16 mouse cellular contexts compared by ENCODE assay signal in the genomic region with DNA sequence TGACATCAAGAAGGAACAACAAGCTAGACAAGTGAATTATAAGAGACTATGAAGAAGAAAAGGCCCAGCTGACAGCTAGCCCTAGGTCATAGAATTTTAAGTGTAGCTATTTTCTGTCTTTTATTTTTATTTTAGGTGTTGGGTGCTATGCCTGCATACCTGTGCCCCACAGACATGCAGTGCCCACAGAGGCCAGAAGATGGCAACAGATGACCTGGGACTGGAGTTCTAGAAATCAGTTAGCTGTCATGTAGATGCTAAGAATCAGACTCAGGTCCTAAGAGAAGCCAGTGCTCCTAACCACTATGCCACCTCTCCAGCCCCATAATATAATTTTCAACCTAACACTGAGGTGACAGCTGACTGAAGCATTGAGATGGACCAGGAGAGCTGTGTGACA.
DNase-seq lines count a peak whose midpoint lies in the region; ATAC-seq and TF ChIP-seq lines count a peak whose summit lies in the region.
"Had no signal": no experiment of that assay in that cellular context is flagged by ENCODE, and none has a peak within 500 bp of the region (broad histone marks: within the 10 kb centered on the region; RNA-seq: fewer than 3 reads in every experiment).

No protein-coding gene starts in this region.

- H3K36me3 ChIP-seq in forebrain, postnatal 0 days (ENCODE audit: insufficient read depth): no peaks in the 10 kb centered on the region
- no peaks in the 10 kb centered on the region for H3K36me3 ChIP-seq in forebrain, embryonic 15.5 days
- no peaks in the 10 kb centered on the region for H3K36me3 ChIP-seq in liver, adult 2 months (ENCODE audit: control insufficient read depth, insufficient read depth, low read length)
- H3K36me3 ChIP-seq in liver, embryonic 12.5 days: no peaks in the 10 kb centered on the region
- no peaks in the 10 kb centered on the region for H3K36me3 ChIP-seq in E14TG2a.4 (ENCODE audit: insufficient read depth, low read length)
- H3K36me3 ChIP-seq: hindbrain, embryonic 10.5 days; intestine, embryonic 15.5 days; lung, embryonic 15.5 days had no signal

- no peak overlapping the region for H3K9ac ChIP-seq in forebrain, postnatal 0 days
- no peak overlapping the region for H3K9ac ChIP-seq in forebrain, embryonic 15.5 days (replicated peaks)
- no peak overlapping the region for H3K9ac ChIP-seq in liver, adult 2 months (ENCODE audit: low read depth, low read length)
- no peak overlapping the region for H3K9ac ChIP-seq in liver, embryonic 12.5 days
- H3K9ac ChIP-seq: intestine, embryonic 15.5 days; lung, embryonic 15.5 days had no signal

- TF ChIP-seq POLR2A in liver, adult 2 months (IDR thresholded peaks at IDR 0.05; ENCODE audit: extremely low read depth, insufficient read depth, low read length): no peak
- TF ChIP-seq POLR2A in brain, embryonic 14.5 days (IDR thresholded peaks at IDR 0.05; ENCODE audit: borderline replicate concordance, extremely low read depth, insufficient read depth, insufficient read length, poor library complexity, severe bottlenecking): no peak

- H3K4me1 ChIP-seq in forebrain, postnatal 0 days (ENCODE audit: insufficient read depth): no peaks in the 10 kb centered on the region
- no peaks in the 10 kb centered on the region for H3K4me1 ChIP-seq in forebrain, embryonic 15.5 days
- no peaks in the 10 kb centered on the region for H3K4me1 ChIP-seq in liver, adult 2 months (ENCODE audit: control insufficient read depth, insufficient read depth, low read length)
- no peaks in the 10 kb centered on the region for H3K4me1 ChIP-seq in liver, embryonic 12.5 days
- peaks cover 5% of the 10 kb centered on the region; the same call in 1 of the 2 replicates for H3K4me1 ChIP-seq in E14TG2a.4 (replicated peaks; ENCODE audit: low read depth, low read length)
- H3K4me1 ChIP-seq: hindbrain, embryonic 10.5 days; intestine, embryonic 15.5 days; lung, embryonic 15.5 days had no signal

- no peak overlapping the region for H3K4me2 ChIP-seq in forebrain, postnatal 0 days (ENCODE audit: low read depth)
- H3K4me2 ChIP-seq in forebrain, embryonic 15.5 days (replicated peaks): no peak overlapping the region
- H3K4me2 ChIP-seq in liver, embryonic 12.5 days: no peak overlapping the region
- H3K4me2 ChIP-seq: intestine, embryonic 15.5 days; lung, embryonic 15.5 days had no signal

- H3K4me3 ChIP-seq in forebrain, postnatal 0 days (ENCODE audit: low read depth, low read length): no peak overlapping the region
- no peak overlapping the region for H3K4me3 ChIP-seq in forebrain, embryonic 15.5 days
- no peak overlapping the region for H3K4me3 ChIP-seq in liver, adult 2 months (ENCODE audit: insufficient read depth, low read depth, low read length)
- no peak overlapping the region for H3K4me3 ChIP-seq in liver, embryonic 12.5 days
- no peak overlapping the region for H3K4me3 ChIP-seq in E14TG2a.4 (replicated peaks; ENCODE audit: low read length)
- H3K4me3 ChIP-seq: hindbrain, embryonic 10.5 days; intestine, embryonic 15.5 days; lung, embryonic 15.5 days; myocyte had no signal

- 0 out of 2 replicates have a peak, but pooled peaks have one; percentile 9 for TF ChIP-seq CTCF in forebrain, postnatal 0 days (IDR thresholded peaks at IDR 0.05; ENCODE audit: low read depth)
- TF ChIP-seq CTCF in liver, adult 2 months (IDR thresholded peaks at IDR 0.05; ENCODE audit: low read depth, low read length): peak; percentile 62
- TF ChIP-seq CTCF in E14TG2a.4 (conservative IDR thresholded peaks at IDR 0.05; ENCODE audit: low read length): peak; percentile 62
- 0 out of 2 replicates have a peak, but pooled peaks have one; percentile 2 for TF ChIP-seq CTCF in brain, embryonic 14.5 days (IDR thresholded peaks at IDR 0.05; ENCODE audit: borderline replicate concordance, extremely low read depth, insufficient read depth, insufficient read length)

- ATAC-seq in forebrain, postnatal 0 days: no peak
- ATAC-seq in forebrain, embryonic 15.5 days (replicated peaks): no peak
- ATAC-seq in liver, embryonic 12.5 days: no peak
- ATAC-seq: forebrain, embryonic 14.5 days; intestine, embryonic 15.5 days had no signal

- H3K27ac ChIP-seq in forebrain, postnatal 0 days (ENCODE audit: low read depth, low read length): no peak overlapping the region
- H3K27ac ChIP-seq in forebrain, embryonic 15.5 days (replicated peaks): no peak overlapping the region
- H3K27ac ChIP-seq in liver, adult 2 months (replicated peaks; ENCODE audit: insufficient read depth, low read depth, low read length): no peak overlapping the region
- H3K27ac ChIP-seq in liver, embryonic 12.5 days: no peak overlapping the region
- H3K27ac ChIP-seq: hindbrain, embryonic 10.5 days; intestine, embryonic 15.5 days; lung, embryonic 15.5 days had no signal

- no peaks in the 10 kb centered on the region for H3K9me3 ChIP-seq in forebrain, postnatal 0 days (ENCODE audit: low read length)
- no peaks in the 10 kb centered on the region for H3K9me3 ChIP-seq in forebrain, embryonic 15.5 days
- no peaks in the 10 kb centered on the region for H3K9me3 ChIP-seq in liver, embryonic 12.5 days (replicated peaks)
- H3K9me3 ChIP-seq in E14TG2a.4 (ENCODE audit: low read length): no peaks in the 10 kb centered on the region
- H3K9me3 ChIP-seq: hindbrain, embryonic 10.5 days; intestine, embryonic 15.5 days; lung, embryonic 15.5 days had no signal

- H3K27me3 ChIP-seq in forebrain, postnatal 0 days (ENCODE audit: insufficient read depth, low read length): no peaks in the 10 kb centered on the region
- H3K27me3 ChIP-seq in forebrain, embryonic 15.5 days: no peaks in the 10 kb centered on the region
- no peaks in the 10 kb centered on the region for H3K27me3 ChIP-seq in liver, adult 2 months (ENCODE audit: control insufficient read depth, insufficient read depth, low read length)
- H3K27me3 ChIP-seq in liver, embryonic 12.5 days (replicated peaks): no peaks in the 10 kb centered on the region
- H3K27me3 ChIP-seq in E14TG2a.4 (ENCODE audit: insufficient read depth, low read length): no peaks in the 10 kb centered on the region
- H3K27me3 ChIP-seq: intestine, embryonic 15.5 days; lung, embryonic 15.5 days had no signal

- no peaks in the 10 kb centered on the region for H3K79me2 ChIP-seq in liver, adult 2 months (ENCODE audit: control insufficient read depth, insufficient read depth, low read length)

- DNase-seq in forebrain, postnatal 0 days: no peak
- DNase-seq in liver, adult 2 months (ENCODE audit: extremely low read depth, low read depth, low spot score): peak; percentile 0
- no peak for DNase-seq in brain, embryonic 14.5 days (ENCODE audit: low read depth)
- no peak for DNase-seq in adipocyte (ENCODE audit: low spot score)
- DNase-seq in frontal cortex, postnatal 36 days (ENCODE audit: low spot score in 2 of 2): no peak
- DNase-seq: cerebellum, adult 2 months; gastrocnemius, postnatal 10 days; left cerebral cortex, postnatal 4 days had no signal

Comparison
In these comparisons a context has a peak if more than half of its experiments do, and no peak if none do; other contexts are left out.
1. CTCF ChIP-seq: peak in every context shown above with its lines; median percentile 62 in liver, adult 2 months; 62 in E14TG2a.4; 9 in forebrain, postnatal 0 days; 2 in brain, embryonic 14.5 days.